Mouse (Mus musculus) forebrain, embryonic 16.5 days (tissue): ENCODE data around the gene Cdh15. TPM values are rescaled to one million over a fixed set of nuclear protein-coding genes. Genes with fewer than 3 reads are reported as not detected.
A peak's percentile ranks its signal among the peaks of the same experiment; 100 is the strongest.

Experiments
- ATAC-seq: fragments of 200-750 bp; cut with Nextera tagmentation; 2 replicates; pipeline ENCODE4 v1.8.0; 2017; ENCODE audit warnings: mild to moderate bottlenecking, moderate library complexity
- H3K27ac ChIP-seq: fragments of 300-500 bp; sonication (generic); 2 replicates; pipeline ENCODE4 v1.5.1; 2014; ENCODE audit warnings: low read length, control low read depth
- H3K27me3 ChIP-seq: fragments of 300-500 bp; sonication (generic); replicated peaks from 2 replicates; pipeline ENCODE4 v1.6.1; 2014; ENCODE audit warnings: low read length; ENCODE audit not compliant: control insufficient read depth, insufficient read depth
- H3K36me3 ChIP-seq: fragments of 300-500 bp; sonication (generic); 2 replicates; pipeline ENCODE4 v1.6.1; 2014; ENCODE audit not compliant: control insufficient read depth, insufficient read depth
- H3K4me1 ChIP-seq: fragments of 300-500 bp; sonication (generic); replicated peaks from 2 replicates; pipeline ENCODE4 v1.6.1; 2014; ENCODE audit warnings: low read length; ENCODE audit not compliant: control insufficient read depth, insufficient read depth
- H3K4me2 ChIP-seq: fragments of 300-500 bp; sonication (generic); 2 replicates; pipeline ENCODE4 v1.6.1; 2014; ENCODE audit warnings: mild to moderate bottlenecking, low read length, control low read depth
- H3K4me3 ChIP-seq: fragments of 300-500 bp; sonication (generic); replicated peaks from 2 replicates; pipeline ENCODE4 v1.5.1; 2014; ENCODE audit warnings: mild to moderate bottlenecking, low read length, control low read depth
- H3K9ac ChIP-seq: fragments of 300-500 bp; sonication (generic); replicated peaks from 2 replicates; pipeline ENCODE4 v1.6.1; 2014; ENCODE audit warnings: low read depth, low read length, control low read depth
- H3K9me3 ChIP-seq: fragments of 300-500 bp; sonication (generic); 2 replicates; pipeline ENCODE4 v1.6.1; 2016; ENCODE audit warnings: low read length; ENCODE audit not compliant: control insufficient read depth
- WGBS: fragments of 180-500 bp; shearing (Covaris S2); extraction: QIAGEN DNeasy Blood & Tissue Kit; methylation state at CpG from one replicate; pipeline ENCODE4 v1.1.7; 2014; 5-methylcytosine and 5-hydroxymethylcytosine counted together
- polyA plus RNA-seq: library from polyadenylated mRNA; unstranded; fragments of >200 nt; fragmentation: Nextera tagmentation; extraction: Ambion mirVana; gene quantifications from 2 replicates; pipeline ENCODE4 v1.2.1, GENCODE M21; 2015

Gene Cdh15
- polyA plus RNA-seq, 1 experiment from 2014 or later = 1.6 TPM

GRCm38 (mm10) chr8:122852546-122852905, 4.8 kb downstream of the Cdh15 start:
- H3K4me3 ChIP-seq = no peak overlapping the region
- WGBS = 53% methylated on average over 1 of the region's 1 CpGs
- no peak overlapping the region for H3K9ac ChIP-seq
- H3K9me3 ChIP-seq = no peaks in the 10 kb centered on the region
- H3K4me1 ChIP-seq = peaks cover 11% of the 10 kb centered on the region
- H3K4me2 ChIP-seq = no peak overlapping the region
- no peak overlapping the region for H3K27ac ChIP-seq
- no peaks in the 10 kb centered on the region; the same call in 1 of the 2 replicates for H3K27me3 ChIP-seq
- no peaks in the 10 kb centered on the region for H3K36me3 ChIP-seq
- ATAC-seq = no peak

DNA sequence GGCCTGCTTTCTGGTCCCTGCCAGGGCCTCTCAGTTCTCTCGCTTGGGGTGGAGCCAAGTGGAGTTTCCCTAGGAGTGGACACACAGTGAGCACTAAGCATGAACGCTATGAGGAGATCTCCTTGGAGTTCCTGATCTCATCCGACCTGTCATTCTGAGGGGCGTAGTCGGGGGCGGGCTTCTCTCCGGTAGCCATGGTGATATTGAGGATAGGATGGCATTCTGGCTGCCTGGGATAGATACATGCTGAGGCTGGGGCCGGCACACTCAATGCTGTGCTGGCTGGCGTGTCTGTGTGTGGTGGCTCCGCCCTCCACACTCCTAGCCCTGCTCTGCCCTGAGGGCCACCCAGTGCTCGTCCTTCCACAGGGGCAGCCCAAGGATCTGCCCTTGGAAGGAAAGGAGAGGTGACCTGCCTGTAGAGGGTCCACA, 5.6 kb downstream of the Cdh15 start:
- WGBS = 14% methylated on average over 11 of the region's 11 CpGs
- Histone ChIP-seq H3K4me3 (no peak overlapping the region), H3K4me1 (peaks cover 8% of the 10 kb centered on the region), H3K9ac (0 out of 2 replicates have a peak overlapping the region, but pooled peaks have one; percentile 0), H3K36me3 (no peaks in the 10 kb centered on the region), H3K27me3 (no peaks in the 10 kb centered on the region; the same call in 1 of the 2 replicates), H3K4me2 (no peak overlapping the region), H3K9me3 (no peaks in the 10 kb centered on the region), H3K27ac (no peak overlapping the region)
- ATAC-seq = peak; percentile 75; the same call in 1 of the 2 replicates

- Histone ChIP-seq H3K4me3 (no peak overlapping the region), H3K27me3 (no peaks in the 10 kb centered on the region), H3K36me3 (no peaks in the 10 kb centered on the region), H3K27ac (no peak overlapping the region), H3K9ac (no peak overlapping the region), H3K9me3 (no peaks in the 10 kb centered on the region), H3K4me2 (no peak overlapping the region), H3K4me1 (peaks cover 7% of the 10 kb centered on the region)
- WGBS = 84% methylated on average over 7 of the region's 7 CpGs
- no peak for ATAC-seq
Observed at GRCm38 (mm10) chr8:122854388-122854787, 6.6 kb downstream of the Cdh15 start.

DNA sequence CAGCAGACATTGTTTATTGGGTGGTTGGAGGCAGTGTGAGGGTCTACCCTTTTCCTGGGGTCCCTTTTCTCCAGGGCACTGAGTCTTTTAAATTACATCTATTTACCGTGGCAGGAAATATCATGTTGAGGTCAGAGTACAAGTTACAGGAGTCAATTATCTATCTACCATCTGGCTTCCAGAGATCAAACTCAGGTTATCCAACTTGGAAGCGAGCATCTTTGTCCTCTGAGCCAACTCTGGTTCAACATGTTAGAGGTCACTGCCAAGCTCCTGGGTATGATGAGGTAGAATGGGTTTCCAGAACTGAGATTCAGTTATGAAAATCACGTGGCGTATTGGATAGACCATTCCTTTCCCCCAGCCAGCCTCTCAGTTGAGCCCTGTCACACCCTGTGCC, 7.4 kb downstream of the Cdh15 start:
- no peak for ATAC-seq
- Histone ChIP-seq H3K4me1 (peaks cover 7% of the 10 kb centered on the region), H3K27me3 (no peaks in the 10 kb centered on the region), H3K27ac (no peak overlapping the region), H3K9ac (no peak overlapping the region), H3K4me2 (no peak overlapping the region), H3K9me3 (no peaks in the 10 kb centered on the region), H3K36me3 (no peaks in the 10 kb centered on the region), H3K4me3 (no peak overlapping the region)
- 86% methylated on average over 4 of the region's 4 CpGs for WGBS

DNA sequence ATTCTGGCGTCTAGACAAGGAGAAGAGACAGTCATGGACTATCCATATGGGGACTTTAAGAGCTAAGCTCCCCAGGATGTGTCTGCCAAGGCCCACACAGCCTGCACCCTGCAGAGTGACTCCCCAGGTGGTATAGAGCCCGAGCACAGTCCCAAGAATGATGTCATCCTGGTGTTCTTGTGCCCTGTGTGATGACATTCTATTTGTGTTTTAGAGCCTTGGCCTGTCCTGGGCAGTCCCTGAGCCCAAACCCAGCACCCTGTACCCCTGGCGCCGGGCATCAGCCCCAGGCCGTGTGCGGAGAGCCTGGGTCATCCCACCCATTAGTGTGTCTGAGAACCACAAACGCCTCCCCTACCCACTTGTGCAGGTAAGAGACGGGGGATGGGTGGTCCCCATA, 8.5 kb downstream of the Cdh15 start:
- Histone ChIP-seq H3K4me2 (no peak overlapping the region), H3K4me1 (peaks cover 7% of the 10 kb centered on the region), H3K4me3 (no peak overlapping the region), H3K36me3 (no peaks in the 10 kb centered on the region), H3K27me3 (no peaks in the 10 kb centered on the region), H3K27ac (no peak overlapping the region), H3K9me3 (no peaks in the 10 kb centered on the region), H3K9ac (no peak overlapping the region)
- no peak for ATAC-seq
- WGBS = 77% methylated on average over 8 of the region's 8 CpGs

- H3K9ac ChIP-seq = no peak overlapping the region
- no peak for ATAC-seq
- 67% methylated on average over 12 of the region's 13 CpGs for WGBS
Observed at GRCm38 (mm10) chr8:122859843-122860242, 12.1 kb downstream of the Cdh15 start.

DNA sequence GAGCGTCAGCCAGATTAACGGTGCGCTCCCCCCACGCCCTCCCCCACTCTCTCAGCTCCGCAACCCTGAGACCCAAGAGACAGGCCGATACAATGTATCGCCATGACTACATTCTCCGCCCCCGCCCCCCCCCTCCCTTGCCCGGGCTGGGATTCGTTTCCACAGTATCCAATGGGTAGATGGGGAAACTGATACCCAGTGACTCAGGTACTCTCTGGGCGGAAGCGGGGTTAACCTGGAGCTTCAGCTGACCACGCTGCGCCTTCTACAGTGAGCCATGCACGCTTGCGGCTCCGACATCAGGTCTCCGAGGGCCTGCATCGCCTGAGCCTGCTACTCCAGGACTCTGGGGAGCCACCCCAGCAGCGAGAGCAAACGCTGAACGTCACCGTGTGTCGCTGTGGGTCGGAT, 17.0 kb downstream of the Cdh15 start:
- no peaks in the 10 kb centered on the region for H3K4me1 ChIP-seq
- peaks cover 10% of the 10 kb centered on the region for H3K9me3 ChIP-seq
- no peak overlapping the region for H3K9ac ChIP-seq
- WGBS = 53% methylated on average over 26 of the region's 26 CpGs
- 0 out of 2 replicates have a peak, but pooled peaks have one; percentile 26 for ATAC-seq
- no peaks in the 10 kb centered on the region for H3K36me3 ChIP-seq
- H3K4me2 ChIP-seq = peak overlapping the region; percentile 32
- peak overlapping the region; percentile 33 for H3K4me3 ChIP-seq
- no peak overlapping the region for H3K27ac ChIP-seq
- H3K27me3 ChIP-seq = no peaks in the 10 kb centered on the region

More at GRCm38 (mm10) chr8:122859843-122860242, 12.1 kb downstream of the Cdh15 start:
- no peak overlapping the region for H3K27ac ChIP-seq
- H3K36me3 ChIP-seq = no peaks in the 10 kb centered on the region
- no peak overlapping the region for H3K4me2 ChIP-seq
- no peaks in the 10 kb centered on the region for H3K27me3 ChIP-seq
- H3K9me3 ChIP-seq = 0 out of 2 replicates have a peak, but pooled peaks cover 6% of the 10 kb centered on the region
- no peaks in the 10 kb centered on the region for H3K4me1 ChIP-seq
- no peak overlapping the region for H3K4me3 ChIP-seq

DNA sequence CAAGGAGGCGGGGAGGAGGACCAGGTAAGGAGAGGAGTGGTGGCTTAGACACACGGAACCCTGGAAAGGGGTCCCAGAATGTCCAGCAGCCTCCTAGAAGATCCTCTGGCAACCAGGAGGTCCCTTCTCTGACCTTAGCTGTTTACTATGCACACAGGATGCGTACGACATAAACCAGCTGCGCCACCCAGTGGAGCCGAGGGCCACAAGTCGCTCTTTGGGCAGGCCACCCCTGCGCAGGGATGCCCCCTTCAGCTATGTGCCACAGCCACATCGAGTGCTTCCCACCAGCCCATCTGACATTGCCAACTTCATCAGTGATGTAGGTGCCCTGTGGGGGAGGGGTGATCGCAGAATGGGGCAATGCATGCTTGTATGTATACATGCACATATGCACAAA, 17.7 kb downstream of the Cdh15 start:
- Histone ChIP-seq H3K9ac (no peak overlapping the region), H3K9me3 (peaks cover 10% of the 10 kb centered on the region), H3K4me1 (no peaks in the 10 kb centered on the region), H3K36me3 (no peaks in the 10 kb centered on the region), H3K4me2 (peak overlapping the region; percentile 32), H3K27me3 (no peaks in the 10 kb centered on the region), H3K27ac (no peak overlapping the region), H3K4me3 (peak overlapping the region; percentile 33)
- no peak for ATAC-seq
- WGBS = 65% methylated on average over 10 of the region's 10 CpGs

DNA sequence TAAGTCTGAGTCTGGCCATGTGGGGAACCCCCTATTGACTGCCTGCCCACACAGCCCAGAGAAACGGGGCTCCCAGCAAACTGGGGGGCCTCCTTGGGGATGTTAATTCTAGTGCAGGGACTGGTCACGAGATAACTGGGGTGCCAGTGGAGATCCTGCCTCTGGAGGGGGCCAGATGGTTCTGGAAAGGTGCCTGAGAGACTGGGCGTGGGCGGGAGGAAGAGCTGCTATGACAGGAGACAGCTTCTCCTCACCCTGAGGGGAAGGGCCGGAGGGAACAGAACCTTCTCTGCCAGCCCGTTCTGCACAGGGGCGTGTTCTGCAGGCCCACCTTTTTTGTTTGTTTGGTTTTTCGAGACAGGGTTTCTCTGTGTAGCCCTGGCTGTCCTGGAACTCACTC, 18.5 kb downstream of the Cdh15 start:
- Histone ChIP-seq H3K4me1 (no peaks in the 10 kb centered on the region), H3K27me3 (no peaks in the 10 kb centered on the region), H3K36me3 (no peaks in the 10 kb centered on the region), H3K27ac (no peak overlapping the region), H3K9me3 (peaks cover 10% of the 10 kb centered on the region), H3K4me2 (no peak overlapping the region), H3K9ac (no peak overlapping the region), H3K4me3 (no peak overlapping the region)
- ATAC-seq = no peak
- WGBS = 80% methylated on average over 8 of the region's 8 CpGs

DNA sequence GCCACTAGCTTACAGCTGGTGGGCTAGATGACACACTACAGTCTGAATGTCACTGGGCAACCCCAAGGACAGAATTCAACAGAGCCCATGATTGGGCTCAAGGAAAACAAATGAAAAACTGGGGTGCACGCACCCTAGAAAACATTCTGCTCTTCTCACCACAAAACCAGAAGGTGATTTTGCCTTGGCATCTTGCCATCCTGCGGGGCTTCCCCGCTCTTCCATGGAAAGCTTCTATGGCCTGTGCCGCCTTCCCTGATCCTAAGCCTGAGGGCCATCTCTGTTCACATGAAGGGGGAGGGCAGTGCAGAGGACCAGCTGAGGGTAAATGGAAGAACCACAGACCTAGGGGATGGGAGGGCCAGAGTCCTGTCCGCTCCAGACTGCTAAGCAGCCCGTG, 20.2 kb downstream of the Cdh15 start:
- Histone ChIP-seq H3K9ac (no peak overlapping the region), H3K4me2 (no peak overlapping the region), H3K4me3 (no peak overlapping the region), H3K36me3 (no peaks in the 10 kb centered on the region), H3K4me1 (no peaks in the 10 kb centered on the region), H3K27ac (no peak overlapping the region), H3K9me3 (peaks cover 10% of the 10 kb centered on the region), H3K27me3 (no peaks in the 10 kb centered on the region)
- no peak for ATAC-seq
- WGBS = 87% methylated on average over 6 of the region's 6 CpGs
